Mouse (Mus musculus): ENCODE data around the gene Ccdc171. TPM values are rescaled to one million over a fixed set of nuclear protein-coding genes. Genes with fewer than 3 reads are reported as not detected.
"Not testable (repeated sequence)": the region's sequence is repeated elsewhere in the genome, so short reads cannot be mapped to it uniquely, and the experiment has no call there.

Gene Ccdc171
- polyA plus RNA-seq, 1 experiment = 2.2 TPM

DNA sequence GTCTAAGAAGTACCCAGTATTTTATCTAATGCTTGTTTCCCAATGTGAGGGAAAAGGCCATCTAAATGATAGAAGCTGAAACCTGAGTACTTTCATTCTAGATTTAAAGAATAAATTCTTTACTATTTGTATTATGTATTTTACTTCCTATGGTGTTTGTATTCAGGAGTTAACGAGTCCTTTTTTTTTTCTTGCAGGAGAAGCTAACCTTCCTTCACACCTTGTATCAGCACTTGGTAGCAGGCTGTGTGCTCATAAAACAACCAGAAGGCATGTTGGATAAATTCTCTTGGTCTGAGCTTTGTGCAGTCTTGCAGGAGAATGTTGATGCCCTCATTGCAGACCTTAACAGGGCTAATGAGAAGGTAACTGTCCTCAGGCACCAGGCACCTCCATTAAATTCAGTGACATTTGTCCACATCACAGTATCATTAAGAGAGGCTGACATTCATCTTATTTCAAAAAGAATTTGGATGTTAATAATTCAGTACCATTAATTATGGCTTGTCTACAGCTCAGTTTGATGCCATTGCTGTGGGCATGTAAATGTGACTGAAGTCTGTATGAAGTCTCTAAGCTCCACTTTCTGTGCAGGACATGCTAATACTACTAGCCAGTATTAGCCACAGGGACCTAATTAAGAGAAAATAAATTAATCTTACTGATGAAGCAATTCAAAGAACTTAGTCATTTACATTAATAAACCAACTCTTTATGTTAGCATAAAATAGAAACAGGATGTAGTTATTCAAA is 136.3 kb downstream of the Ccdc171 start:
- WGBS = 100% methylated on average over 1 of the region's 1 CpGs
- H3K27me3 ChIP-seq (ENCODE audit: control insufficient read depth, insufficient read depth, low read length) = no peaks in the 10 kb centered on the region
- no peak for TF ChIP-seq CTCF (IDR thresholded peaks at IDR 0.05; ENCODE audit: borderline replicate concordance, control insufficient read depth, extremely low read depth, insufficient read depth, low read length, poor library complexity)
- TF ChIP-seq POLR2A (IDR thresholded peaks at IDR 0.05; ENCODE audit: control insufficient read depth, extremely low read depth, insufficient read depth, low read length, poor library complexity) = no peak
- no peaks in the 10 kb centered on the region for H3K36me3 ChIP-seq (ENCODE audit: control insufficient read depth, insufficient read depth, low read length)
- no peak overlapping the region for H3K27ac ChIP-seq (ENCODE audit: control insufficient read depth, insufficient read depth, low read length)
- no peak overlapping the region for H3K4me3 ChIP-seq (ENCODE audit: control insufficient read depth, insufficient read depth, low read length)
- no peaks in the 10 kb centered on the region for H3K4me1 ChIP-seq (replicated peaks; ENCODE audit: control insufficient read depth, insufficient read depth, low read length)
- DNase-seq = no peak

- WGBS = 75% methylated on average over 4 of the region's 4 CpGs
- TF ChIP-seq CTCF (IDR thresholded peaks at IDR 0.05; ENCODE audit: borderline replicate concordance, control insufficient read depth, extremely low read depth, insufficient read depth, low read length, poor library complexity) (no peak), POLR2A (IDR thresholded peaks at IDR 0.05; ENCODE audit: control insufficient read depth, extremely low read depth, insufficient read depth, low read length, poor library complexity) (no peak)
- no peak overlapping the region for H3K4me3 ChIP-seq (ENCODE audit: control insufficient read depth, insufficient read depth, low read length)
These were observed 137.0 kb downstream of the Ccdc171 start for GRCm38 (mm10) chr4:83662301-83662700.

GRCm38 (mm10) chr4:83669552-83669951 is 144.2 kb downstream of the Ccdc171 start:
- H3K27me3 ChIP-seq (ENCODE audit: control insufficient read depth, insufficient read depth, low read length) = no peaks in the 10 kb centered on the region
- H3K4me3 ChIP-seq (ENCODE audit: control insufficient read depth, insufficient read depth, low read length) = no peak overlapping the region
- no peaks in the 10 kb centered on the region for H3K36me3 ChIP-seq (ENCODE audit: control insufficient read depth, insufficient read depth, low read length)
- no peak overlapping the region for H3K27ac ChIP-seq (ENCODE audit: control insufficient read depth, insufficient read depth, low read length)
- 87% methylated on average over 2 of the region's 2 CpGs for WGBS
- no peaks in the 10 kb centered on the region for H3K4me1 ChIP-seq (replicated peaks; ENCODE audit: control insufficient read depth, insufficient read depth, low read length)
- no peak for DNase-seq
- TF ChIP-seq POLR2A (IDR thresholded peaks at IDR 0.05; ENCODE audit: control insufficient read depth, extremely low read depth, insufficient read depth, low read length, poor library complexity) (no peak), CTCF (IDR thresholded peaks at IDR 0.05; ENCODE audit: borderline replicate concordance, control insufficient read depth, extremely low read depth, insufficient read depth, low read length, poor library complexity) (no peak)

More at GRCm38 (mm10) chr4:83662301-83662700, 137.0 kb downstream of the Ccdc171 start:
- no peaks in the 10 kb centered on the region for H3K36me3 ChIP-seq (ENCODE audit: control insufficient read depth, insufficient read depth, low read length)
- DNase-seq = no peak
- H3K4me1 ChIP-seq (replicated peaks; ENCODE audit: control insufficient read depth, insufficient read depth, low read length) = no peaks in the 10 kb centered on the region
- no peaks in the 10 kb centered on the region for H3K27me3 ChIP-seq (ENCODE audit: control insufficient read depth, insufficient read depth, low read length)
- H3K27ac ChIP-seq (ENCODE audit: control insufficient read depth, insufficient read depth, low read length) = no peak overlapping the region

DNA sequence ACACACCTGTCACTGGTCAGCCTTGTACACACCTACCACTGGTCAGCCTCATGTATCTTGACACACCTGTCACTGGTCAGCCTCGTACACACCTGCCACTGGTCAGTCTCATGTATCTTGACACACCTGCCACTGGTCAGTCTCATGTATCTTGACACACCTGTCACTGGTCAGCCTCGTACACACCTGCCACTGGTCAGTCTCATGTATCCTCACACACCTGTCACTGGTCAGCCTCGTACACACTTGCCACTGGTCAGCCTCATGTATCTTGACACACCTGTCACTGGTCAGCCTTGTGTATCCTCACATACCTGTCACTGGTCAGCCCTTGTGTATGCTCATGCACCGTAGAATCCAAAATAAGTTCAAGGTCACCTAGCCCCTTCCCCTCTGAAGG is 150.0 kb downstream of the Ccdc171 start:
- not testable (repeated sequence) for H3K27me3 ChIP-seq (ENCODE audit: control insufficient read depth, insufficient read depth, low read length); H3K27ac ChIP-seq (ENCODE audit: control insufficient read depth, insufficient read depth, low read length); H3K4me1 ChIP-seq (replicated peaks; ENCODE audit: control insufficient read depth, insufficient read depth, low read length); H3K36me3 ChIP-seq (ENCODE audit: control insufficient read depth, insufficient read depth, low read length); DNase-seq; H3K4me3 ChIP-seq (ENCODE audit: control insufficient read depth, insufficient read depth, low read length)
- WGBS = 96% methylated on average over 4 of the region's 4 CpGs

GRCm38 (mm10) chr4:83676444-83676843 is 151.1 kb downstream of the Ccdc171 start:
- no peak for TF ChIP-seq POLR2A (IDR thresholded peaks at IDR 0.05; ENCODE audit: control insufficient read depth, extremely low read depth, insufficient read depth, low read length, poor library complexity)
- TF ChIP-seq CTCF (IDR thresholded peaks at IDR 0.05; ENCODE audit: borderline replicate concordance, control insufficient read depth, extremely low read depth, insufficient read depth, low read length, poor library complexity) = no peak
- Histone ChIP-seq H3K4me3 (ENCODE audit: control insufficient read depth, insufficient read depth, low read length) (no peak overlapping the region), H3K36me3 (ENCODE audit: control insufficient read depth, insufficient read depth, low read length) (no peaks in the 10 kb centered on the region), H3K4me1 (replicated peaks; ENCODE audit: control insufficient read depth, insufficient read depth, low read length) (no peaks in the 10 kb centered on the region), H3K27ac (ENCODE audit: control insufficient read depth, insufficient read depth, low read length) (no peak overlapping the region), H3K27me3 (ENCODE audit: control insufficient read depth, insufficient read depth, low read length) (no peaks in the 10 kb centered on the region)
- no peak for DNase-seq
- WGBS = 97% methylated on average over 4 of the region's 4 CpGs

DNA sequence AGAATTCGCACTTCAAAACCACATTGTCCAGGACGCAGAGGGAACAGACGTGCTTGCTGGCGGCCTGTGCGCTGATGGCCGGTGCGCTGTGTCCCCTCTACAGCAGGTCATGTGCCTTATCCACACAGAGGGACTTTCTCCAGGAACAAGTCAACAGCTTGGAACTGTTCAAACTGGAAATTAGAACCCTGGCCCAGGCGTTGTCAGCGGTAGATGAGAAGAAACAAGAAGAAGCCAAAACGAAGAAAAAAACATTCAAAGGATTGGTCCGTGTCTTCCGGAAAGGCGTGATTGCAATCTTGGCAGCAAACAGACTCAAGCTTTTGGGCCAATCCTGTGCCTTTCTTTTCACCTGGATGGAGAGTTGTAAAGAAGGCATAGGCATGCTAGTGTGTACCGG is 155.7 kb downstream of the Ccdc171 start:
- no peak overlapping the region for H3K4me3 ChIP-seq (ENCODE audit: control insufficient read depth, insufficient read depth, low read length)
- H3K4me1 ChIP-seq (replicated peaks; ENCODE audit: control insufficient read depth, insufficient read depth, low read length) = no peaks in the 10 kb centered on the region
- no peaks in the 10 kb centered on the region for H3K27me3 ChIP-seq (ENCODE audit: control insufficient read depth, insufficient read depth, low read length)
- 95% methylated on average over 14 of the region's 14 CpGs for WGBS
- no peak overlapping the region for H3K27ac ChIP-seq (ENCODE audit: control insufficient read depth, insufficient read depth, low read length)
- no peak for TF ChIP-seq CTCF (IDR thresholded peaks at IDR 0.05; ENCODE audit: borderline replicate concordance, control insufficient read depth, extremely low read depth, insufficient read depth, low read length, poor library complexity)
- no peak for TF ChIP-seq POLR2A (IDR thresholded peaks at IDR 0.05; ENCODE audit: control insufficient read depth, extremely low read depth, insufficient read depth, low read length, poor library complexity)
- no peaks in the 10 kb centered on the region for H3K36me3 ChIP-seq (ENCODE audit: control insufficient read depth, insufficient read depth, low read length)
- no peak for DNase-seq

DNA sequence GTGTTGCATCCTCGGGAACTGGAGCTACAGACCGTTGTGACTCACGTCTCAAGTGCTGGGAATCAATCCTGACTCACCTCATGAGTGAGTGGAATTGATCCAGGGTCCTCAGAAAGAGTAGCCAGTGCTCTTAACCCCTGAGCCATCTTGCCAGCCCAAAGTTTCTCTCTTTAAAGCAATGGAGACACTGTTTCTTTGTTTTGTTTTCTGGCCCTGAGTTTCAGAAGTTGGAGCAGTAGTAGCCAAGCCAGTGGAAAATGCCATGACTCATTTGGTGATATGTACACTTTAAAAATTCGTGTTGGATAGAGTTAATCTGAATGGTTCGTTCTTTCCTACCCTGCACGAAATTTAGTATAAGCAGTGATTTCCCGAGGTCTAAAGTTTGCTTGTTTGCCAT is 157.5 kb downstream of the Ccdc171 start:
- Histone ChIP-seq H3K27ac (ENCODE audit: control insufficient read depth, insufficient read depth, low read length) (no peak overlapping the region), H3K4me1 (replicated peaks; ENCODE audit: control insufficient read depth, insufficient read depth, low read length) (no peaks in the 10 kb centered on the region), H3K4me3 (ENCODE audit: control insufficient read depth, insufficient read depth, low read length) (no peak overlapping the region), H3K36me3 (ENCODE audit: control insufficient read depth, insufficient read depth, low read length) (no peaks in the 10 kb centered on the region), H3K27me3 (ENCODE audit: control insufficient read depth, insufficient read depth, low read length) (no peaks in the 10 kb centered on the region)
- TF ChIP-seq POLR2A (IDR thresholded peaks at IDR 0.05; ENCODE audit: control insufficient read depth, extremely low read depth, insufficient read depth, low read length, poor library complexity) = no peak
- no peak for TF ChIP-seq CTCF (IDR thresholded peaks at IDR 0.05; ENCODE audit: borderline replicate concordance, control insufficient read depth, extremely low read depth, insufficient read depth, low read length, poor library complexity)
- 89% methylated on average over 7 of the region's 7 CpGs for WGBS
- no peak for DNase-seq
